Comparison of ENCODE assay signal across 9 mouse cellular contexts in the genomic region with DNA sequence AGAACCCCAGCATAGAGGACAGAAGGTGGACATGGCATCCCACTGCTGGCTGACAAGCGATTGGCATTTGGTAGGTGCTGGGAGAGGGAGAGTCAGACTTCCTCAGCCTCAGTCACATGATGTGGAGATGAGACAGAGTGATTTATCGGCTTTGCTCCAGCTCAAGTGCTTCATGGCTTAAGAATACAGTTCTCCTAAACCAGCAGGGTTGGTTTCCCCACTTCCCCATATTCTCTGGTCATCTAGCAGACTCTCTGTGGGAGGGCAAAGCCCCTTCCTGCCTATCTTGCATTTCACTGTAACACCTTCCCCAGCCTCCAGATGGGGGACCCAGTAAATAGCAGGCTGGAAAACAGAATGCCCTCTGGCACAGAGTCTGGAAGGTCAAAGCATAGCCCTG.
A peak's percentile ranks its signal among the peaks of the same experiment; 100 is the strongest.
DNase-seq lines count a peak whose midpoint lies in the region; ATAC-seq lines count a peak whose summit lies in the region.
"Had no signal": no experiment of that assay in that cellular context is flagged by ENCODE, and none has a peak within 500 bp of the region (broad histone marks: within the 10 kb centered on the region; RNA-seq: fewer than 3 reads in every experiment).

No protein-coding gene starts in this region.

- H3K27ac ChIP-seq in hindbrain, embryonic 10.5 days: peak overlapping the region; percentile 41; the same call in 1 of the 2 replicates
- H3K27ac ChIP-seq in hindbrain, embryonic 11.5 days (ENCODE audit: low read depth, low read length): no peak overlapping the region; the same call in 1 of the 2 replicates
- no peak overlapping the region for H3K27ac ChIP-seq in midbrain, embryonic 16.5 days (ENCODE audit: low read length)

- H3K4me2 ChIP-seq in hindbrain, embryonic 11.5 days (replicated peaks; ENCODE audit: low read depth, low read length): no peak overlapping the region
- 0 out of 2 replicates have a peak overlapping the region, but pooled peaks have one; percentile 1 for H3K4me2 ChIP-seq in midbrain, embryonic 16.5 days (ENCODE audit: low read length)
- H3K4me2 ChIP-seq: limb, embryonic 15.5 days had no signal

- no peaks in the 10 kb centered on the region for H3K36me3 ChIP-seq in hindbrain, embryonic 10.5 days
- H3K36me3 ChIP-seq in hindbrain, embryonic 11.5 days (ENCODE audit: control insufficient read depth, insufficient read depth, low read length): no peaks in the 10 kb centered on the region
- H3K36me3 ChIP-seq in midbrain, embryonic 16.5 days (ENCODE audit: control insufficient read depth, insufficient read depth, low read length): no peaks in the 10 kb centered on the region
- H3K36me3 ChIP-seq: limb, embryonic 15.5 days had no signal

- 48% methylated on average over 2 of the region's 2 CpGs for WGBS in hindbrain, embryonic 10.5 days
- WGBS in hindbrain, embryonic 11.5 days: 74% methylated on average over 2 of the region's 2 CpGs
- 59% methylated on average over 2 of the region's 2 CpGs for WGBS in midbrain, embryonic 16.5 days

- no peak overlapping the region for H3K9ac ChIP-seq in hindbrain, embryonic 11.5 days (ENCODE audit: low read depth, low read length)
- H3K9ac ChIP-seq in midbrain, embryonic 16.5 days (ENCODE audit: low read depth, low read length): no peak overlapping the region
- H3K9ac ChIP-seq: limb, embryonic 15.5 days had no signal

- no peaks in the 10 kb centered on the region for H3K9me3 ChIP-seq in hindbrain, embryonic 10.5 days
- no peaks in the 10 kb centered on the region for H3K9me3 ChIP-seq in hindbrain, embryonic 11.5 days (ENCODE audit: control insufficient read depth, low read length)
- no peaks in the 10 kb centered on the region for H3K9me3 ChIP-seq in midbrain, embryonic 16.5 days (replicated peaks; ENCODE audit: control insufficient read depth, low read length, poor library complexity, severe bottlenecking)
- H3K9me3 ChIP-seq: limb, embryonic 15.5 days had no signal

- no peak overlapping the region for H3K4me3 ChIP-seq in hindbrain, embryonic 10.5 days
- H3K4me3 ChIP-seq in hindbrain, embryonic 11.5 days (ENCODE audit: low read depth, low read length): no peak overlapping the region
- H3K4me3 ChIP-seq in midbrain, embryonic 16.5 days (ENCODE audit: low read depth, low read length): no peak overlapping the region
- H3K4me3 ChIP-seq: limb, embryonic 15.5 days had no signal

- no peak for ATAC-seq in hindbrain, embryonic 11.5 days (ENCODE audit: low FRiP score)
- no peak for ATAC-seq in midbrain, embryonic 16.5 days

- H3K27me3 ChIP-seq in hindbrain, embryonic 10.5 days (ENCODE audit: insufficient read depth, poor library complexity, severe bottlenecking): no peaks in the 10 kb centered on the region
- H3K27me3 ChIP-seq in hindbrain, embryonic 11.5 days (ENCODE audit: control insufficient read depth, insufficient read depth, low read length): no peaks in the 10 kb centered on the region
- no peaks in the 10 kb centered on the region for H3K27me3 ChIP-seq in midbrain, embryonic 16.5 days (ENCODE audit: control insufficient read depth, insufficient read depth, low read depth, low read length)
- H3K27me3 ChIP-seq: limb, embryonic 15.5 days had no signal

- H3K4me1 ChIP-seq in hindbrain, embryonic 10.5 days (replicated peaks): peaks cover 32% of the 10 kb centered on the region
- 0 out of 2 replicates have a peak, but pooled peaks cover 3% of the 10 kb centered on the region for H3K4me1 ChIP-seq in hindbrain, embryonic 11.5 days (replicated peaks; ENCODE audit: control insufficient read depth, insufficient read depth, low read length)
- H3K4me1 ChIP-seq in midbrain, embryonic 16.5 days (ENCODE audit: control insufficient read depth, insufficient read depth, low read length): peaks cover 8% of the 10 kb centered on the region

- no peak for DNase-seq in hindbrain, embryonic 10.5 days (ENCODE audit: low spot score)
- DNase-seq in hindbrain, embryonic 11.5 days (ENCODE audit: low spot score): no peak
- DNase-seq in c-Kit-positive CD71-negative TER-119-negative erythroid progenitor cells, embryonic 14.5 days (ENCODE audit: low read depth): peak; percentile 43
- peak; percentile 42 to 52 for DNase-seq in kidney, adult 8-10 months
- no peak for DNase-seq in embryo, embryonic 9.5 days (ENCODE audit: extremely low spot score)
- no peak for DNase-seq in adrenal gland, postnatal 25 days
- DNase-seq in layer of hippocampus, postnatal 14 days (ENCODE audit: low spot score in 2 of 2): no peak

Comparison
In these comparisons a context has a peak if more than half of its experiments do, and no peak if none do; other contexts are left out.
1. DNase-seq: peak in c-Kit-positive CD71-negative TER-119-negative erythroid progenitor cells, embryonic 14.5 days (single experiment) and kidney, adult 8-10 months (2 of 2); none in hindbrain, embryonic 10.5 days (single experiment), hindbrain, embryonic 11.5 days (single experiment), embryo, embryonic 9.5 days (single experiment), adrenal gland, postnatal 25 days (single experiment) and layer of hippocampus, postnatal 14 days (0 of 2).